Mouse (Mus musculus) hindbrain, embryonic 14.5 days (tissue): Measurements from ENCODE around the gene Nme7. TPM values are rescaled to one million over a fixed set of nuclear protein-coding genes. Genes with fewer than 3 reads are reported as not detected.

Source experiments
- ATAC-seq: fragments of 200-750 bp; cut with Nextera tagmentation; 2 replicates; pipeline ENCODE4 v1.8.0; 2017; ENCODE audit warnings: moderate number of reproducible peaks, mild to moderate bottlenecking, moderate TSS enrichment, moderate library complexity; ENCODE audit not compliant: low FRiP score
- DNase-seq: peaks from one replicate; pipeline ENCODE4 v3.0.0-alpha.2; 2015; ENCODE audit warnings: low spot score
- H3K27ac ChIP-seq: fragments of 300-500 bp; sonication (generic); 2 replicates; pipeline ENCODE4 v1.5.1; 2014; ENCODE audit warnings: mild to moderate bottlenecking, moderate library complexity
- H3K27me3 ChIP-seq: fragments of 300-500 bp; sonication (generic); 2 replicates; pipeline ENCODE4 v1.6.1; 2014; ENCODE audit warnings: mild to moderate bottlenecking, low read length, mixed read lengths; ENCODE audit not compliant: control insufficient read depth, insufficient read depth
- H3K36me3 ChIP-seq: fragments of 300-500 bp; sonication (generic); replicated peaks from 2 replicates; pipeline ENCODE4 v1.6.1; 2014; ENCODE audit not compliant: control insufficient read depth, insufficient read depth
- H3K4me1 ChIP-seq: fragments of 300-500 bp; sonication (generic); replicated peaks from 2 replicates; pipeline ENCODE4 v1.6.1; 2014; ENCODE audit warnings: antibody characterized with exemption, low read length, mixed read lengths; ENCODE audit not compliant: control insufficient read depth, insufficient read depth
- H3K4me2 ChIP-seq: fragments of 300-500 bp; sonication (generic); replicated peaks from 2 replicates; pipeline ENCODE4 v1.6.1; 2014; ENCODE audit warnings: mild to moderate bottlenecking, moderate library complexity
- H3K4me3 ChIP-seq: fragments of 300-500 bp; sonication (generic); replicated peaks from 2 replicates; pipeline ENCODE4 v1.5.1; 2014; ENCODE audit warnings: mild to moderate bottlenecking, low read length
- H3K9ac ChIP-seq: fragments of 300-500 bp; sonication (generic); 2 replicates; pipeline ENCODE4 v1.6.1; 2014
- H3K9me3 ChIP-seq: fragments of 300-500 bp; sonication (generic); 2 replicates; pipeline ENCODE4 v1.6.1; 2016; ENCODE audit warnings: low read length; ENCODE audit not compliant: control insufficient read depth
- WGBS: fragments of 180-500 bp; shearing (Covaris S2); extraction: QIAGEN DNeasy Blood & Tissue Kit; methylation state at CpG from one replicate; pipeline ENCODE4 v1.1.7; 2014; 5-methylcytosine and 5-hydroxymethylcytosine counted together
- polyA plus RNA-seq: library from polyadenylated mRNA; unstranded; fragments of >200 nt; fragmentation: Nextera tagmentation; extraction: Ambion mirVana; gene quantifications from 2 replicates; pipeline ENCODE4 v1.2.1, GENCODE M21; 2014

Gene Nme7
- polyA plus RNA-seq, 1 experiment from 2014 or later = 25.8 TPM

- no peak overlapping the region for H3K4me2 ChIP-seq
- DNase-seq (no peak), ATAC-seq (no peak)
- H3K4me3 ChIP-seq = no peak overlapping the region
- no peaks in the 10 kb centered on the region for H3K9me3 ChIP-seq
- H3K9ac ChIP-seq = no peak overlapping the region
- no peak overlapping the region for H3K27ac ChIP-seq
- no peaks in the 10 kb centered on the region for H3K4me1 ChIP-seq
- H3K36me3 ChIP-seq = no peaks in the 10 kb centered on the region
- 87% methylated on average over 6 of the region's 6 CpGs for WGBS
- no peaks in the 10 kb centered on the region for H3K27me3 ChIP-seq
These were observed 81.1 kb downstream of the Nme7 start for GRCm38 (mm10) chr1:164384972-164385371.

DNA sequence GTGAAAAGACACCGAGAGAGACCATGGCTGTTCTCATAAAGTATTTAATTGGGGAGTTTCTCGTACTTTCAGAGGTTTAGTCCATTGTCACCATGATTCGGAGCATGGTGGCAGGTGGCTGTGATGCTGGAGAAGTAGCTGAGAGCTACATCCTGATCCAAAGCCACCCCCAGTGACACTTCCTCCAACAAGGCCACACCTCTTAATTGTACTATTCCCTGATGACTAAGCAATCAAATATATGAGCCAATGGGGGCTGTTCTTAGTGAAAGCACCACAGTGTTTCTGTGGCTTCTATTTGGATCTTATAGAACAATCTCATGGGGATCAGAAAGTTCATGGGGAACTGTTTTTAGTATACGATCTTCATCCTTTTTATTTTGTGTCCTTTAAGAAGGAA is 85.8 kb downstream of the Nme7 start:
- no peak overlapping the region for H3K27ac ChIP-seq
- H3K9ac ChIP-seq = no peak overlapping the region
- H3K4me1 ChIP-seq = peaks cover 6% of the 10 kb centered on the region; the same call in 1 of the 2 replicates
- no peak for DNase-seq
- no peaks in the 10 kb centered on the region for H3K9me3 ChIP-seq
- WGBS = 94% methylated on average over 4 of the region's 4 CpGs
- no peaks in the 10 kb centered on the region for H3K36me3 ChIP-seq
- no peak for ATAC-seq
- no peak overlapping the region for H3K4me3 ChIP-seq
- H3K4me2 ChIP-seq = no peak overlapping the region
- no peaks in the 10 kb centered on the region for H3K27me3 ChIP-seq

- Histone ChIP-seq H3K4me1 (peaks cover 19% of the 10 kb centered on the region), H3K4me3 (no peak overlapping the region), H3K4me2 (no peak overlapping the region), H3K36me3 (no peaks in the 10 kb centered on the region), H3K27me3 (no peaks in the 10 kb centered on the region), H3K9me3 (no peaks in the 10 kb centered on the region), H3K27ac (no peak overlapping the region), H3K9ac (no peak overlapping the region)
- ATAC-seq (peak; percentile 65; the same call in 1 of the 2 replicates), DNase-seq (no peak)
- 23% methylated on average over 3 of the region's 3 CpGs for WGBS
These were observed 88.3 kb downstream of the Nme7 start for GRCm38 (mm10) chr1:164392176-164392575.

DNA sequence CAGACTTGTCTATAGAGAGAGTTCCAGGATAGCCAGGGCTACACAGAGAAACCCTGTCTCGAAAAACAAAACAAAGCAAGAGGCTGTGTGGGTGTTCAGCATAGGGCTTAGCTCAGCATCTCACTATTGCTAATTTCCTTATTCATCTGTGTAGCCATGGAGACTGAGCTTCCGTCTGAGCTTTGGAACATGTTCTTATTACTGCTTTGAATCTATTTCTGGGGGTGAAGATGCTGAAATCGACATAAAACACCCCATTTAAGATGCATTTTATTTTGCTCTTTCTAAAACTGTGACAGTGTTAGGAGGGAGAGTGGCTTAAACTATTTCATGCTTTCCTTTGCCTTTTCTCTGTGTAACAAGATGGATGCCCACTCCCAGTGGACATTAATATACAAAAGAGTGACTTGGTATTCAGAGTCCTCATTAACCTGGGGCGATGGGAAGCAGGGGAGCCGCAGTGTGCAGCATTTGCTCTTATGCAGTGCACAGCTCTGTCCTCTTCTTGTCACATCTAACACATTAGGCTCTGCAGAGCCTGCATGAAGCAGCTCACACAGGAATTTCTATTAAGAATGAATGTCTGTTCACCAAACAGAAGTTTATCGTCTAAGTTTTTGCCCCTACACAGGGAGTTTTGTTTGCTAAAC is 91.3 kb downstream of the Nme7 start:
- Histone ChIP-seq H3K9me3 (no peaks in the 10 kb centered on the region), H3K27me3 (no peaks in the 10 kb centered on the region), H3K4me3 (no peak overlapping the region), H3K4me2 (no peak overlapping the region), H3K36me3 (no peaks in the 10 kb centered on the region), H3K4me1 (peaks cover 25% of the 10 kb centered on the region), H3K9ac (peak overlapping the region; percentile 18; the same call in 1 of the 2 replicates), H3K27ac (peak overlapping the region; percentile 83)
- DNase-seq = peak; percentile 55
- peak; percentile 82 for ATAC-seq
- WGBS = 22% methylated on average over 6 of the region's 6 CpGs

DNA sequence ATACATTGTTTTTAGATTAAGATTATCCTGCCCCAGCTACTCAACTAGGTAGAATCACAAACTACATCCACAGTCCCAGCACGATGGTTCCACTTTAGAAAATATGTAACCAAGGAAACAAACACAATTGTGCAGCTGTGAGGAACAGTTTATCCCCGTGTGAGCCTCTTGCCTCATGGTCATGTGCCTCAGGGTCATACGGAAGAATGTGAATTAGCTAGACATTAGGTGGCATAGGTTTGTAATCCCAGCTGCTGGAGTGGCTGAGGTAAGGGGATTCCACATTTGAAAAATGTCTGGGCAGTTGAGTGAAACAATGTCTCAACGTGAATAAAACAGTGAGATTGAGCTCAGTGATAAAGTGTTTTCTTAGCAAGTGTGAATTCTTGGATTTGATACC is 93.8 kb downstream of the Nme7 start:
- Histone ChIP-seq H3K4me3 (no peak overlapping the region), H3K9me3 (peaks cover 7% of the 10 kb centered on the region), H3K27ac (no peak overlapping the region), H3K36me3 (no peaks in the 10 kb centered on the region), H3K27me3 (no peaks in the 10 kb centered on the region), H3K9ac (no peak overlapping the region), H3K4me1 (peaks cover 19% of the 10 kb centered on the region), H3K4me2 (no peak overlapping the region)
- WGBS = 51% methylated on average over 4 of the region's 4 CpGs
- no peak for ATAC-seq
- DNase-seq = no peak

DNA sequence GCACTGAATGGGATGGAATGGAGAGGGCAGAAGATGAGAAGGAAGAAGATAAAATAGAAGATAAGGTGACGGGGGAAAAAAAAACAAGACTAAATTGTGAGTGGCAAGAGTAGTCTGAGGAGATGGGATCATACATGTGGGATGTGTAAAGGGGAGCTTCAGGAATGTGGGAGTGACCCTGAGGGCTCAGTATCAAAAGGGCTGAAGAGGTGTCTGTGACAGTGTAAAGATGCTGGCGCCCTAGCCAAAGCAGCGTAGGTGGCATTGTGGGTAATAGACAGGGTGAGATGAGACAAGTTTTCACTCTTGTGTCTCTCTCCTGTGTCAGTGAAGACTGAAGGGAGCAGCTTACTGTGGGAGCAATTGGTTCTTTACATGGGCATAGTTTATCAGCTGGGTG is 95.7 kb downstream of the Nme7 start:
- 96% methylated on average over 3 of the region's 3 CpGs for WGBS
- H3K36me3 ChIP-seq = 0 out of 2 replicates have a peak, but pooled peaks cover 9% of the 10 kb centered on the region
- no peak overlapping the region for H3K4me2 ChIP-seq
- no peaks in the 10 kb centered on the region for H3K27me3 ChIP-seq
- H3K27ac ChIP-seq = no peak overlapping the region
- no peak overlapping the region for H3K9ac ChIP-seq
- no peak overlapping the region for H3K4me3 ChIP-seq
- H3K4me1 ChIP-seq = peaks cover 19% of the 10 kb centered on the region
- ATAC-seq (no peak), DNase-seq (no peak)
- H3K9me3 ChIP-seq = peaks cover 7% of the 10 kb centered on the region

DNA sequence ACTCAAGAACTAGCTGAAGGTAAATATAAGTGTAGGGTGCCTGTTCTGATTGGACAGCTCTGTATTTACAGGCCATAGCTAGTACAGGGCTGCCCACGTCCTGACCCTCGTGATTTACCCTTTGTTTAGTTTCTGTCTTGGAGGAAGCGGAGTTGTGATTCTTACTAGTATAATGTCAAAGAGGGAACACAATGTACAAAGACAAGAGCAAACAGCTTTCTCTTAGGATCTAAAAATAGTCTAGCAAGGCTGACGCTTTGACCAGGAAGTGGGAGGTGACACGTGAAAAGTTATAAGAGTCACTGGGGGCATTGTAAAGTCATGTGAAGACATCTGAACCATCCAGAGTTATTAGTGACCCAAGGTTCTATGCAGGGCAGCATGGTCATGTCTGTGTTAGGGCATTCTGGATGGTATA is 101.5 kb downstream of the Nme7 start:
- Histone ChIP-seq H3K36me3 (0 out of 2 replicates have a peak, but pooled peaks cover 9% of the 10 kb centered on the region), H3K4me3 (no peak overlapping the region), H3K4me2 (no peak overlapping the region), H3K27ac (no peak overlapping the region), H3K9ac (no peak overlapping the region), H3K4me1 (0 out of 2 replicates have a peak, but pooled peaks cover 3% of the 10 kb centered on the region), H3K27me3 (no peaks in the 10 kb centered on the region), H3K9me3 (peaks cover 7% of the 10 kb centered on the region)
- no peak for ATAC-seq
- WGBS = 75% methylated on average over 5 of the region's 5 CpGs
- no peak for DNase-seq

DNA sequence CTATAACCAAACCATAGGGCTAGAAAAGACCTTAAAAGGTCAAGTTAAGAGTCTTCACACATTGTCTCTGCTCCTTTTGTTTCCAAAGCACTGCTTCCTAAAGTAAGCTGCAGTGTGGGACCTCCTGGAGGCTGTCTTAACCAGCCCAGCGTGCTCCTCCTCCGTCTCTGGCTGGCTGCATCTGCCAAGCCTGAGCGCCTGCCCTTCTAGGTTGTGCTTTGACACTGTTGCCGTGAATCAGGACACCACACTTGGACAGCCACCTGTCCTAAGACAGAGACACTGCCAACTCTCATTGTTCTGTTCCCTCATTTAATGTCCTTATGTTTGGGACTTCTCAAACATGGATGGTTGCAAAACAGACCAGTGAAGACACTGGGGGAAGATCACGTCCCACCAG is 102.6 kb downstream of the Nme7 start:
- no peak overlapping the region for H3K4me2 ChIP-seq
- H3K4me1 ChIP-seq = 0 out of 2 replicates have a peak, but pooled peaks cover 3% of the 10 kb centered on the region
- DNase-seq = no peak
- H3K27me3 ChIP-seq = no peaks in the 10 kb centered on the region
- H3K9ac ChIP-seq = no peak overlapping the region
- H3K36me3 ChIP-seq = 0 out of 2 replicates have a peak, but pooled peaks cover 9% of the 10 kb centered on the region
- H3K27ac ChIP-seq = no peak overlapping the region
- no peak overlapping the region for H3K4me3 ChIP-seq
- ATAC-seq = no peak
- H3K9me3 ChIP-seq = peaks cover 7% of the 10 kb centered on the region
- 41% methylated on average over 5 of the region's 5 CpGs for WGBS

GRCm38 (mm10) chr1:164408655-164409054 is 104.7 kb downstream of the Nme7 start:
- Histone ChIP-seq H3K27me3 (no peaks in the 10 kb centered on the region), H3K4me2 (no peak overlapping the region), H3K9me3 (no peaks in the 10 kb centered on the region), H3K9ac (no peak overlapping the region), H3K27ac (no peak overlapping the region), H3K4me3 (no peak overlapping the region), H3K4me1 (0 out of 2 replicates have a peak, but pooled peaks cover 3% of the 10 kb centered on the region), H3K36me3 (0 out of 2 replicates have a peak, but pooled peaks cover under 1% of the 10 kb centered on the region)
- ATAC-seq (no peak), DNase-seq (no peak)
- 25% methylated on average over 2 of the region's 2 CpGs for WGBS
